Mouse (Mus musculus): ENCODE measurements around the gene Odf2l.

Odf2l gene

GRCm38 (mm10) chr3:145118254-145119001, at the start of gene Odf2l:
Odf2l (plus strand) TSS chr3:145118588.
- peak; percentile 93 for DNase-seq (ENCODE audit: low read depth)

- no peak for DNase-seq (ENCODE audit: low read depth)
These were observed 49.4 kb upstream of the Odf2l start for GRCm38 (mm10) chr3:145068964-145069363.

DNA sequence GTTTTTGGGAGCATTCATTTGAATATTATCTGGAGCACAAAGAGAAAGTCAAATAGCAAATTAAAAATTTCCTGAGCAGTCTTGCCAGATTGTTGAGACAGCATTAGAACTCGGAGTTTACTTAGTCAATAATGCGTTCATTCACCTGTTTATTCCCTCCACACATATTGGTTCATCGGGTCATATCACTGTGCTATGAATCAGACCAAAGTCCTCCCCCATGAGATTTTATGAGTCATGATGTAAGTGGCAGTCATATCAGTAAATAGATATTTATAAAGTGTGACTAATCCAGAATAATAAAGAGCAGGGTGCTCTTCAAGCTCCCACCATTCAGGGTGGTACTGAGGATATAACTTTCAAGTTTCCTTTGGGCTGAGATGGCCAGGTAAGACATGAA, 46.0 kb upstream of the Odf2l start:
- DNase-seq (ENCODE audit: low read depth): no peak

DNA sequence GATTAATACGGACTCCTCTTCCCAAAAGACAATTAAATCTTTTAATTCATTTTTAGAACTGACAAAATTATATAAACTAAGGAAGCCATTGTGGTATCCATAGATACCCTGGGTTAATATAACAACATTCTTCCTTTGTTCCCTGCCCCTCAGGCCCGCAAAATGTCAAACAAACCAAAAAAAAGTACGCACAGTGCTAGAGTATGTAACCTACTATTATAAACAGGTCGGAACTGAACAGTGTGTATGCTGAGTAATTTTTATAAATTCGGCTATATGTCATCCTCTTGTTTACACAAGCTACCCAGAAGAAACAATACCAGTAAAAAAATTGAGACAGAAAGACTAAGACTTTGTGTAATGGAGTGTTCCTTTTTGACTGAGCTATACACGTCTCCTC, 40.0 kb upstream of the Odf2l start:
- DNase-seq (ENCODE audit: low read depth): no peak

- no peak for DNase-seq (ENCODE audit: low read depth)
These were observed 37.5 kb upstream of the Odf2l start for GRCm38 (mm10) chr3:145080904-145081303.

- DNase-seq (ENCODE audit: low read depth): no peak
These were observed 35.3 kb upstream of the Odf2l start for GRCm38 (mm10) chr3:145083081-145083480.

DNA sequence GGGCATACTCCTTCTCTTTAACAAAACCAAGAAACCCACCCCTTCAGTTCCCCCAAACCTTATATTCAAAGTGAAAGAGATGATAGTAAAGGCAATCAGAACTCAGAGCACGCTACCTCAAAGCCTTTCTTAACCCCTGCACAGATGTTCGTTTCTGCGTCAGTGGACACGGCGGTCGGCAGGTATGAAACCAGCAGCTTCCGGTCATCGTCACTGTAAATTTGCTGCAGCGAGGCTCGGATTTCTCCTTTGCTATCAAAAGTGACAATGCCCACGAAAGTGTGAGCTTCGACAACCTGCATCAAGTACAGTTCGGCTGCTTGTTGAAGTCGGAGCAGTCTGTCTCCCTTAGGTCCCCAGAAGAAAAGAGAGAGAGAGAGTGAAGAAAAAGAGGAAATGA, 32.2 kb upstream of the Odf2l start:
- DNase-seq (ENCODE audit: low read depth): no peak

GRCm38 (mm10) chr3:145087857-145088598, 30.4 kb upstream of the Odf2l start:
- DNase-seq (ENCODE audit: low read depth): no peak

DNA sequence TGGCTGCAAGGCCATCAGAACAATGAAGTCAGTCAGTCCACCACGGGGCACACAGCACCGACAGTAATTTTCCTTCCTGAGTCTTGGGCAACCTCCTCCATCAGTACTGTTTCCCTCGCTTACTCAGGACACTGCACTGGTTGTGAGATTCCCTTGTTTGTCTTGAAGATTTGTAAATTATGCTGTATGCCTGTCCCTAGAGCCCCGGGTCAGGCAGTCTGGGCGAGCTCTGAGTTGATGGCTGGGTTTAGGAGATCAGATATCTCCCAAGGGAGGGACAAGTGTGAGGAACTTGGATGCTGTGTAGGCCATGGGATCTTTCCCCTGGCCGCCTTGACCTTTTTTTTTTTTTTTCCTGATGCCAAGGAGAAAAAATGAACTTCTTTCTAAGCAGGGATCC, 19.1 kb upstream of the Odf2l start, which contains the start of gene Clca2:
Gene Clca2, minus strand, starts transcription at position 153 of the 400 bp plus-strand sequence.
- DNase-seq (ENCODE audit: low read depth): no peak

- no peak for DNase-seq (ENCODE audit: low read depth)
These were observed 16.4 kb upstream of the Odf2l start for GRCm38 (mm10) chr3:145101891-145102555.

GRCm38 (mm10) chr3:145103321-145103720, 15.1 kb upstream of the Odf2l start:
- no peak for DNase-seq (ENCODE audit: low read depth)

- DNase-seq (ENCODE audit: low read depth): no peak
These were observed 14.6 kb upstream of the Odf2l start for GRCm38 (mm10) chr3:145103770-145104169.

DNA sequence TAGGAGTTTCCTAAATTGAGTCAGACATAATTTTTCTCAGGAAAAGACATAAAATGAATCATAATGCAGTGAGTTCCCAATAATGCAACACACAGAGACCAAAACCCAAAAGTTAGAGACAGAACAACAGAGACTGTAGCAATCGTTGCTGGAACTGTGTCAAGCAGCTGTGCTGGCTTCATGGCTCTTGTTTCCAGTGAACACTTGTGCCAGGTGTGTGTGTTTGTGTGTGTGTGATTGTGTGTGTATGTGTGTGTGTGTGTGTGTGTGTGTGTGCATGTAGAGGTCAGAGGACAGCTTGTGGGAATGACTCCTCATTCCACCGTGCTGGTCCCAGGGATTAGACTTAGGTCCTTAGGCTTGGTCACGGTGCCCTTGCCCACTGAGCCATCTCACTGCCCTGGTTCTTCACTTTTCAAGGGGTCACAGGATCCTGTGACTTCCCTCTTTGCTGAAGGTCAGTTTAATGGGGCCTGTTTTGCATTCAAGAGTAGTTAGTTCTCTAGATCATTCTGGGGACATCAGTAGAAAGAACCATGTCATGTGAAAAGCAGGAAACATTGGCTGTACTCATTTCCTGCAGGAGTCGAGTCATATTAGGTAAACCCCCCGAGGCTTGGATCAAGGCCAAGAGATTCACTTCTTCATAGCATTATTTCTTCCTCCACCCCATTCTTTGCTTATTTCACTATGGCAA, 13.2 kb upstream of the Odf2l start:
- DNase-seq (ENCODE audit: low read depth): no peak

DNA sequence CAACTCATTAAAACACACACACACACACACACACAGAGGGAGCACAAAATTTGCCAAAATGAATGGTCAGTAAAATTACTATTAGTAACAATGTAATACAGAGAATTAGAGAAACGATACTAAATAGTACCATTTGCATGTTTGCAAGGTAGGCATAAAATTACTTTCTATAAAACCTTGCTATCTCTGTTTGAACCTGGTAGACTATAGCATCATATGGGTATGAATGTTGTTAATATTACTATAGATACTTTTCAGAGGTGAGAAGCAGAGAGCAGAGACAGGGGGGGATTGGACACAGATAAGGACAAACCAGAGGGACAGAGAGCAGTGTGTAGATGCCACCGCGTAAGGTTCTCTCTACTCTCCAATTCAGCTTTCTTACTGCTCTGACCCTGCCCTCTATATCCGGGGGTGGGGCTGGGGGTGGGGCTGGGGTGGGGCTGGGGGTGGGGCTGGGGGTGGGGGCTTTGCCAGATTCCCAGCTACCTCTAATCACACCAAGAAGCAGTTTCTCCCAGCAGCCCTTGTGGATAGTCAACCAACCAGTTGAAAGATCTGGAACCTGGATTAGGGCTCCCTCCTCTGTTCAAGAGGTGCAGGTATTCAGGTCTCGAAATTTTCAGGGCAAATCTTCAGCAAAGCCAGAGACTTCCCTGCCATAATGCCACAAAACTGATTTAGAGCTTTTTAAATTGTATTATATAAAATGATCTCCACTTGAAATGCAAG, 12.4 kb upstream of the Odf2l start:
- DNase-seq (ENCODE audit: low read depth): no peak

GRCm38 (mm10) chr3:145115169-145115568, 3.2 kb upstream of the Odf2l start:
- DNase-seq (ENCODE audit: low read depth): no peak

DNA sequence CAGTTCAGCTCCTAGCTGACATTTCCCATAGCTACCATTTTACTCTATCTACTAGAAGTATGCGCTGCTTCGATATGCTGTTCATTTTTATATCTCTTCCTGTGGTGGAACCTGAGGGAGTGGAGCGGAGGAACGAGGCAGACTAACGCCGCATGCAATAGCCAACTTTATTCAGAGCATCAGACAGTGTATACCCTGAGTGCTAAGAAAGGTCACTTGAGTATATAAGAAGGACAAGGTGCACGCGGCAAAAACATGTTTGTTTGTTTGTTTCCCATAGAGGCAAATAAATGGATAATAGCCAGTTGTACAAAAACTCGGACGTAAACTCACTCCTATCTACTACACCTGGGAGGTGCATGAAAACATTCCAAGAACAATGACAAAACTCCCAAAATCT, 751 bp upstream of the Odf2l start:
- DNase-seq (ENCODE audit: low read depth): no peak

DNA sequence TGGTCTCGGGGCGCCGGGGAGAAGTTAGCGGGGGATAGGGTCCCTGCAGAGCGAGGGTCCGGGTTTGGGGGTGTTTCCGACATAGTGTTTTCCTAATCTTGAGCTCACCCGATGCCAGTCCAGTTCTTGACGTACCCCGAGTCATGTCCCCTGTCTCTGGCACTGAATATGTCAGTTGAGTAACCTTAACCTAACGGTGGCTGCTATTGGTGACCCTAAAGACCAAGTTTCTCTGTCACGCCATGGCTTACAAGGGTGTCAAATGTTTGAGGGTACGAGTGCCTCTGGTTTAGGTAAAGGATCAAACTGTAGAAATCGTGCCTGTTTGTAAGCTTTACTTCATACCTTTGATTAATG, 592 bp downstream of the Odf2l start:
- DNase-seq (ENCODE audit: low read depth): no peak

- no peak for DNase-seq (ENCODE audit: low read depth)
These were observed 1.0 kb downstream of the Odf2l start for GRCm38 (mm10) chr3:145119425-145119824.

GRCm38 (mm10) chr3:145126618-145127017, 8.2 kb downstream of the Odf2l start:
- DNase-seq (ENCODE audit: low read depth): no peak

DNA sequence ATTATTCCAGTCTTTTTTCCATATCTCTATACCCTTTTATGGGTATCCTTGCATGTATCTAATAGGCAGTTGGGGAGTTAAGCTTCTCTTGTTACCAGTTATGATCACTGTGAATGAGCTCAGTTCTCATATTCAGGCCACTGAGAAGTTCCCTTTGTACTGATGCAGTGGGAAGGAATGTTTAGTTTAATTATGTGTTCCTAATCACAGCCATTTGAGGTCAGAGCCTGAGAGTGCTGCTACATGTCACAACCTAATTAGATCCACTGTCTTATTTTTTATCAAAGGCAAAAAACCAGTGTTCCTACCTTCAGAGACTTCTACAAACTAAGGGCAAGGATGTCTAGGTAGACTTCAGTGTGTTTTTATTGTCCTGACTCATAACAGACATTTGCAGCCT, 11.0 kb downstream of the Odf2l start:
- DNase-seq (ENCODE audit: low read depth): no peak

DNA sequence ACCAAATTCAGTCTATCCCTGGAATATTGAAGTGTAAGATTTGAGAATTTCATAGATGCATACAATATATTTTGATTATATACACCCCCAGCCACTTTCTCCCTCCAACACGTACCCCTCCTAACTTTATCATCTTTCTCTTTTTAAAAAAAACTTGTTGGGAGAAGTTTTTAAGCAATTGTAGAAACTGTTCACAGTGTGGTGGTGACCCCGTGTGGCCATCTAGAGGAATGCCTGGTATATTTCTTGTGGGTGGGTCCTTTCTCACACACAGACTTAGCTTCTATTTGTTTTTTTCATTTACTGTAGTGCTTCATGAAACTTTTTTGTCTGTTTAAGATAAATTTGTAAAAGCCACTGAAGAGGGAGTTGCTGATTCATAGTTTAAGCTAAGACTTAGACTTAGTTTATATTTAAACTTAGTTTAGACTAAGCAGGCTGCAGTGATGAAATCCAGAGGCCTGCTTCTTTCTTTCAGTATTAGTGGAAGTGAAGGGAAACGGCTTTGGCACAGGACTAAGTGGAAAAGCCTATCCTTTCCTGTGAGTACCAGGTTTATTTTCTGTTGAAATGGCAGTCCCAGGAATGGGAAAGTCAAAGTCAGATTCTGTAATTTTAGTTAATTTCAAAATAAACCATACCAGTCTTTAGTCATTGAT, 13.0 kb downstream of the Odf2l start:
- no peak for DNase-seq (ENCODE audit: low read depth)
